ENCODE assay signal across 8 mouse cellular contexts in genomic region chr9:60244943-60245342, GRCm38 (mm10).
DNase-seq lines count a peak whose midpoint lies in the region; ATAC-seq and TF ChIP-seq lines count a peak whose summit lies in the region.

No protein-coding gene starts in this region.

- no peaks in the 10 kb centered on the region for H3K36me3 ChIP-seq in heart, adult 2 months (ENCODE audit: control insufficient read depth, insufficient read depth, low read length)
- H3K36me3 ChIP-seq in intestine, embryonic 16.5 days (ENCODE audit: control insufficient read depth, insufficient read depth, low read length), result no peaks in the 10 kb centered on the region
- H3K36me3 ChIP-seq in midbrain, embryonic 15.5 days (replicated peaks), result no peaks in the 10 kb centered on the region
- H3K36me3 ChIP-seq in stomach, postnatal 0 days (ENCODE audit: control insufficient read depth, insufficient read depth, low read length), result no peaks in the 10 kb centered on the region

- no peaks in the 10 kb centered on the region for H3K79me2 ChIP-seq in heart, adult 2 months (replicated peaks; ENCODE audit: control insufficient read depth, insufficient read depth, low read length)

- H3K4me3 ChIP-seq in heart, adult 2 months, result no peak overlapping the region
- no peak overlapping the region for H3K4me3 ChIP-seq in intestine, embryonic 16.5 days (ENCODE audit: low read length)
- no peak overlapping the region for H3K4me3 ChIP-seq in midbrain, embryonic 15.5 days
- H3K4me3 ChIP-seq in stomach, postnatal 0 days (ENCODE audit: low read depth, low read length), result no peak overlapping the region

- TF ChIP-seq EP300 in heart, adult 2 months (IDR thresholded peaks at IDR 0.05; ENCODE audit: insufficient read depth, low read depth, low read length), result 0 out of 2 replicates have a peak, but pooled peaks have one; percentile 25
- no peak for TF ChIP-seq EP300 in stomach, postnatal 0 days (optimal IDR thresholded peaks at IDR 0.05)

- H3K27ac ChIP-seq in heart, adult 2 months, result no peak overlapping the region
- H3K27ac ChIP-seq in intestine, embryonic 16.5 days (ENCODE audit: low read length), result no peak overlapping the region
- H3K27ac ChIP-seq in midbrain, embryonic 15.5 days, result no peak overlapping the region
- H3K27ac ChIP-seq in stomach, postnatal 0 days (replicated peaks), result no peak overlapping the region

- intact Hi-C loops in heart, adult 2 months (cut with DNase I), result loop anchor here (1.0 to 2.0 kb wide), 5 partner anchors 31 to 500 kb away; partner anchors contain the start of gene Thsd4
- intact Hi-C loops in heart, postnatal 25 days (cut with DNase I), result loop anchor here (1.0 to 5.0 kb wide), 5 partner anchors 31 to 502 kb away; partner anchors contain the start of genes Lrrc49 and Thsd4
- intact Hi-C loops in left cerebral cortex, postnatal 14 days (cut with DNase I), result loop anchor here (2.0 to 10.0 kb wide), 4 partner anchors 32 to 614 kb away; no protein-coding TSS in a partner anchor

- H3K4me2 ChIP-seq in intestine, embryonic 16.5 days (ENCODE audit: low read depth, low read length), result no peak overlapping the region
- H3K4me2 ChIP-seq in midbrain, embryonic 15.5 days, result no peak overlapping the region
- H3K4me2 ChIP-seq in stomach, postnatal 0 days (replicated peaks; ENCODE audit: low read depth), result no peak overlapping the region

- DNase-seq in heart, adult 2 months, result peak; percentile 52 to 73
- no peak for DNase-seq in heart, postnatal 25 days (ENCODE audit: low spot score)
- DNase-seq in cerebellum, adult 11 months, result peak; percentile 55
- peak; percentile 41 to 91 for DNase-seq in frontal cortex, adult 2 months (ENCODE audit: extremely low spot score in 1 of 2, low spot score in 1 of 2)
- peak; percentile 80 to 87 for DNase-seq in left cerebral cortex, postnatal 14 days (ENCODE audit: low spot score in 2 of 2)
- peak; percentile 62 for DNase-seq in stomach, postnatal 0 days (ENCODE audit: low spot score)

- no peaks in the 10 kb centered on the region for H3K27me3 ChIP-seq in heart, adult 2 months (ENCODE audit: control insufficient read depth, insufficient read depth, low read length)
- H3K27me3 ChIP-seq in intestine, embryonic 16.5 days (replicated peaks; ENCODE audit: control insufficient read depth, insufficient read depth, low read length), result no peaks in the 10 kb centered on the region
- no peaks in the 10 kb centered on the region for H3K27me3 ChIP-seq in midbrain, embryonic 15.5 days (replicated peaks)
- no peaks in the 10 kb centered on the region for H3K27me3 ChIP-seq in stomach, postnatal 0 days (ENCODE audit: control insufficient read depth, insufficient read depth, low read length)

- no peaks in the 10 kb centered on the region for H3K4me1 ChIP-seq in heart, adult 2 months (ENCODE audit: control insufficient read depth, insufficient read depth, low read length)
- 0 out of 2 replicates have a peak, but pooled peaks cover 2% of the 10 kb centered on the region for H3K4me1 ChIP-seq in intestine, embryonic 16.5 days (ENCODE audit: control insufficient read depth, insufficient read depth, low read length)
- H3K4me1 ChIP-seq in midbrain, embryonic 15.5 days, result no peaks in the 10 kb centered on the region
- H3K4me1 ChIP-seq in stomach, postnatal 0 days (replicated peaks; ENCODE audit: control insufficient read depth, insufficient read depth), result no peaks in the 10 kb centered on the region

- no peak overlapping the region for H3K9ac ChIP-seq in heart, adult 2 months (ENCODE audit: low read depth, low read length)
- peak overlapping the region; percentile 14; the same call in 1 of the 2 replicates for H3K9ac ChIP-seq in intestine, embryonic 16.5 days (ENCODE audit: low read depth, low read length)
- H3K9ac ChIP-seq in midbrain, embryonic 15.5 days, result no peak overlapping the region
- H3K9ac ChIP-seq in stomach, postnatal 0 days (ENCODE audit: low read length), result no peak overlapping the region

- WGBS in heart, adult 2 months, result 5% methylated on average over 5 of the region's 5 CpGs
- 6% methylated on average over 5 of the region's 5 CpGs for WGBS in intestine, embryonic 16.5 days
- WGBS in midbrain, embryonic 15.5 days, result 3% methylated on average over 5 of the region's 5 CpGs
- 2% methylated on average over 5 of the region's 5 CpGs for WGBS in stomach, postnatal 0 days

- TF ChIP-seq POLR2A in heart, adult 2 months (IDR thresholded peaks at IDR 0.05; ENCODE audit: insufficient read depth, low read depth, low read length), result no peak

- peak; percentile 93 for TF ChIP-seq CTCF in heart, adult 2 months (IDR thresholded peaks at IDR 0.05)
- peak; percentile 98 for TF ChIP-seq CTCF in stomach, postnatal 0 days (IDR thresholded peaks at IDR 0.05; ENCODE audit: low read depth)

- H3K9me3 ChIP-seq in intestine, embryonic 16.5 days (ENCODE audit: control insufficient read depth, low read length), result no peaks in the 10 kb centered on the region
- H3K9me3 ChIP-seq in midbrain, embryonic 15.5 days, result no peaks in the 10 kb centered on the region
- H3K9me3 ChIP-seq in stomach, postnatal 0 days (ENCODE audit: control insufficient read depth, low read length), result no peaks in the 10 kb centered on the region

- ATAC-seq in intestine, embryonic 16.5 days, result peak; percentile 58
- peak; percentile 33; the same call in 1 of the 2 replicates for ATAC-seq in midbrain, embryonic 15.5 days (replicated peaks)
- peak; percentile 20; the same call in 1 of the 2 replicates for ATAC-seq in stomach, postnatal 0 days (ENCODE audit: low FRiP score, low TSS enrichment)
